Mouse (Mus musculus) urinary bladder, postnatal 25 days (tissue): ENCODE results near the gene Skint4.

Experiments used
- DNase-seq: peaks from one replicate; pipeline ENCODE4 v3.0.0; 2022; ENCODE audit warnings: low spot score

Skint4 gene

DNA sequence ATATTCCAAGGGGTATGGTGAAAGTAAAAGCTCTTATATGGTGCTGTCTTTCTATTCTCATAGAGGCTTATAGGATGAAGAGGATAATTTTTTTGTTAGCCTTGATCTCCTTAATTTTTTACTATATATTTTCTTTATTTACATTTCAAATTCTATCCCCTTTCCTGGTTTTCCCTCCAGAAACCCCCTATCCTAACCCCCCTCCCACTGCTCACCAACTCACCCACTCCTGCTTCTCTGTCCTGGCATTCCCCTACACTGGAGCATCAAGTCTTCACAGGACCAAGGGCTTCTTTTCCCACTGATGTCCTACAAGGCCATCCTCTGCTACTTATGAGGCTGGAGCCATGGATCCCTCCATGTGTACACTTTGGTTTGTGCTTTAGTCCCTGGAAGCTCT lies at the start of gene Skint4:
Skint4 (plus strand) TSS at position 301 of the 400 bp plus-strand sequence.
- DNase-seq = no peak
